Mouse (Mus musculus) liver, embryonic 14.5 days (tissue): Measurements from ENCODE around the gene Rasgrf1. TPM values are rescaled to one million over a fixed set of nuclear protein-coding genes. Genes with fewer than 3 reads are reported as not detected.
A peak's percentile ranks its signal among the peaks of the same experiment; 100 is the strongest.

Source experiments
- ATAC-seq: fragments of 200-750 bp; cut with Nextera tagmentation; 2 replicates; pipeline ENCODE4 v1.8.0; 2017; ENCODE audit warnings: moderate number of reproducible peaks, mild to moderate bottlenecking, moderate library complexity; ENCODE audit not compliant: insufficient read depth
- DNase-seq, 3 experiments: peaks; one replicate each; pipeline ENCODE4 v3.0.0-alpha.2; 2012 to 2013; ENCODE audit warnings: low read depth in 3 of 3, low spot score in 3 of 3
- H3K27ac ChIP-seq: fragments of 300-500 bp; sonication (generic); 2 replicates; pipeline ENCODE4 v1.5.1; 2014; ENCODE audit warnings: moderate library complexity, mild to moderate bottlenecking, control low read depth, inconsistent platforms
- H3K27me3 ChIP-seq: fragments of 300-500 bp; sonication (generic); 2 replicates; pipeline ENCODE4 v1.6.1; 2014; ENCODE audit warnings: mild to moderate bottlenecking, low read length, moderate library complexity; ENCODE audit not compliant: control insufficient read depth, insufficient read depth
- H3K36me3 ChIP-seq: fragments of 300-500 bp; sonication (generic); replicated peaks from 2 replicates; pipeline ENCODE4 v1.6.1; 2014; ENCODE audit warnings: low read depth; ENCODE audit not compliant: control insufficient read depth, insufficient read depth
- H3K4me1 ChIP-seq, 2 experiments: fragments of 200-500 bp in 1 of 2; fragments of 300-500 bp in 1 of 2; sonication (generic) in 1 of 2; replicated peaks; 2 replicates each; pipeline ENCODE4 v1.6.1; 2012 to 2014; ENCODE audit warnings: antibody characterized with exemption in 1 of 2, inconsistent platforms in 1 of 2, low read length in 1 of 2; ENCODE audit not compliant: control insufficient read depth in 2 of 2, insufficient read depth in 2 of 2
- H3K4me2 ChIP-seq: fragments of 300-500 bp; sonication (generic); 2 replicates; pipeline ENCODE4 v1.6.1; 2014; ENCODE audit warnings: low read depth, mild to moderate bottlenecking, control low read depth, moderate library complexity
- H3K4me3 ChIP-seq, 2 experiments: fragments of 200-500 bp in 1 of 2; fragments of 300-500 bp in 1 of 2; sonication (generic) in 1 of 2; 2 replicates each; pipeline ENCODE4 v1.5.1; 2012 to 2014; ENCODE audit warnings: low read depth in 2 of 2, low read length in 2 of 2, mild to moderate bottlenecking in 2 of 2, control low read depth in 1 of 2, inconsistent platforms in 1 of 2, moderate library complexity in 1 of 2; ENCODE audit not compliant: insufficient read depth in 1 of 2
- H3K9ac ChIP-seq: fragments of 300-500 bp; sonication (generic); replicated peaks from 2 replicates; pipeline ENCODE4 v1.6.1; 2014; ENCODE audit warnings: mild to moderate bottlenecking, control low read depth, moderate library complexity
- H3K9me3 ChIP-seq: fragments of 300-500 bp; sonication (generic); 2 replicates; pipeline ENCODE4 v1.6.1; 2016; ENCODE audit warnings: low read length, mixed read lengths; ENCODE audit not compliant: control insufficient read depth
- CTCF ChIP-seq: IDR thresholded peaks from 2 replicates; pipeline ENCODE4 v1.5.1; 2016; ENCODE audit warnings: antibody characterized with exemption, low read depth, control low read depth
- EP300 ChIP-seq: IDR thresholded peaks from 2 replicates; pipeline ENCODE4 v1.6.1; 2016; ENCODE audit warnings: antibody characterized with exemption, low read depth
- WGBS: fragments of 180-500 bp; shearing (Covaris S2); extraction: QIAGEN DNeasy Blood & Tissue Kit; methylation state at CpG from one replicate; pipeline ENCODE4 v1.1.7; 2014; ENCODE audit not compliant: insufficient replicate concordance; 5-methylcytosine and 5-hydroxymethylcytosine counted together
- polyA plus RNA-seq, 2 experiments: library from polyadenylated mRNA; depleted of rRNA in 1 of 2; stranded (reverse) in 1 of 2; unstranded in 1 of 2; fragments of >200 nt; fragmentation: Nextera tagmentation in 1 of 2; extraction: Ambion mirVana in 1 of 2; gene quantifications; 2 replicates each; pipeline versions ENCODE4 v1.2.1 to v1.2.3; 2012 to 2014

Rasgrf1 gene
- polyA plus RNA-seq, 2 experiments: 0.01 TPM; not detected in 1

- no peak for ATAC-seq
- Histone ChIP-seq H3K9me3 (no peaks in the 10 kb centered on the region), H3K4me1 (no peaks in the 10 kb centered on the region), H3K4me2 (peak within 1 kb of the TSS; percentile 47), H3K36me3 (no peaks in the 10 kb centered on the region), H3K27me3 (no peaks in the 10 kb centered on the region), H3K9ac (peak within 1 kb of the TSS; percentile 27), H3K27ac (no peak within 1 kb of the TSS), H3K4me3 (peak within 1 kb of the TSS; percentile 49 to 52)
- no peak for TF ChIP-seq CTCF
- no peak for TF ChIP-seq EP300
- 50% methylated on average over 2 of the region's 2 CpGs for WGBS
- no peak for DNase-seq
Observed at GRCm38 (mm10) chr9:90053852-90054251, 144.1 kb downstream of the Rasgrf1 start, which contains the start of gene Ctsh. Ctsh (plus strand) TSS chr9:90054152.

DNA sequence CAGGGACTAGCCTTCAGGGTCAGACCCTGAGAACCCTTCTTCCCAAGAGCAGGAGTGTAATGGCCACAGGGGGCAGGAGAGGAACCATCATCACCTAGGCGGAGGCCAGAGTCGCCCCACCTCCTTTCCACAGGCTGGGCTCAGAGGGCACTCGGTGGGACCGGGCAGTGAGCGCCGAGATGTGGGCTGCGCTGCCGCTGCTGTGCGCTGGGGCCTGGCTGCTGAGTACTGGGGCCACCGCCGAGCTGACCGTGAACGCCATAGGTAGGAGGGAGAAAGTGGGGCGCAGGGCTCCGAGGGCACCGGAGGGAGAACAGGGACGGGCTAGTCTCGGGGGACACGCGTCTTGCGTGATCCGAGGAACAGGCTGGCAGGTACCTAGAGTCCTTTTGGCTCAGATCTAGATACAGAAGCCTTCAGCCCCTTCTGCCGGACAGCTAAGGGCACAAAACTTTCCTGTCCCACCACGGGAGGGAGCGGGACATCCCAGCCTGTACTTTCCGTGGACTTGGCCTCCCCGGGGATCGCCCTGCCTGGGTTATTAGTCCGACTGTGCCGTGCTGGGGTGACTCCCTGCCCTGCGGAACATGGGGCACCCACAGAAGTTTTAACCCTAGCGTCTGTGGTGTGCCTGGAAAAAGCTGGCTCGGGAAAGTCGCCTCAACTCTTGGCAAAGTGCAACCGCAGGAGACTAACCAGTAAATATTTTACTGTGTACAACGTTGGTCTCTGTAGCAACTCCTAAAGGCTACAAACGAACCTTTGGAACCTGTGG, 144.8 kb downstream of the Rasgrf1 start:
- WGBS: 2% methylated on average over 37 of the region's 37 CpGs
- H3K27me3 ChIP-seq: no peaks in the 10 kb centered on the region
- ATAC-seq: peak; percentile 78
- H3K36me3 ChIP-seq: no peaks in the 10 kb centered on the region
- H3K4me3 ChIP-seq: peak overlapping the region; percentile 49 to 52
- H3K4me2 ChIP-seq: peak overlapping the region; percentile 47
- DNase-seq: no peak
- peak; percentile 60 for TF ChIP-seq CTCF
- TF ChIP-seq EP300: no peak
- H3K9ac ChIP-seq: peak overlapping the region; percentile 27
- H3K4me1 ChIP-seq: no peaks in the 10 kb centered on the region
- H3K27ac ChIP-seq: no peak overlapping the region
- no peaks in the 10 kb centered on the region for H3K9me3 ChIP-seq

DNA sequence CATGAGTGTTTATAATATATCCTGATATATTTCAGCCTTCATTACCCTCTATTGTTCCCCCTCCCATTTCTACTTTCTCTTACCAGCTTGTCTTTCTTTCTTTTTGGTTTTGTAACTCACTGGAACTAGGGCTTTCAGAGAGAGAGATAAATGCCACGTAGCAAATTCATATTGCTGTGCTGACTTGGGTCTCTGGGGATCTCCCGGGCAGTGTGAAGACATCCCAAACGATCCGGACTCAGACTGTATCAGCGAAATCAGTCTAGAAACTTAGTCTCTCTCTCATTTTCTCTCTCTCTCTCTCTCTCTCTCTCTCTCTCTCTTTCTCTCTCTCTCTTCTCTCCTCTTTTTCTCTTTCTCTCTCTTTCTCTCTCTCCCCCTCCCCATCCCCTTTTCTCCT, 145.7 kb downstream of the Rasgrf1 start:
- Histone ChIP-seq H3K36me3 (no peaks in the 10 kb centered on the region), H3K9me3 (no peaks in the 10 kb centered on the region), H3K4me2 (no peak overlapping the region), H3K9ac (no peak overlapping the region), H3K4me1 (no peaks in the 10 kb centered on the region), H3K27ac (no peak overlapping the region), H3K27me3 (no peaks in the 10 kb centered on the region), H3K4me3 (peak overlapping the region in 1 of 2 experiments; percentile 49; a peak in 2 of 4 replicates)
- 38% methylated on average over 5 of the region's 5 CpGs for WGBS
- no peak for DNase-seq
- TF ChIP-seq EP300 (no peak), CTCF (no peak)
- no peak for ATAC-seq

- no peak for ATAC-seq
- TF ChIP-seq CTCF (no peak), EP300 (no peak)
Observed at GRCm38 (mm10) chr9:90055911-90056310, 146.2 kb downstream of the Rasgrf1 start.

GRCm38 (mm10) chr9:90056716-90057115, 147.0 kb downstream of the Rasgrf1 start:
- no peaks in the 10 kb centered on the region for H3K27me3 ChIP-seq
- no peaks in the 10 kb centered on the region for H3K4me1 ChIP-seq
- no peak for DNase-seq
- H3K9ac ChIP-seq: no peak overlapping the region
- H3K36me3 ChIP-seq: no peaks in the 10 kb centered on the region
- no peak overlapping the region for H3K27ac ChIP-seq
- 41% methylated on average over 2 of the region's 2 CpGs for WGBS
- no peak for ATAC-seq
- no peaks in the 10 kb centered on the region for H3K9me3 ChIP-seq
- TF ChIP-seq CTCF: no peak
- no peak for TF ChIP-seq EP300
- no peak overlapping the region for H3K4me3 ChIP-seq
- H3K4me2 ChIP-seq: no peak overlapping the region

More at GRCm38 (mm10) chr9:90055911-90056310, 146.2 kb downstream of the Rasgrf1 start:
- DNase-seq: no peak
- WGBS: 54% methylated on average over 3 of the region's 3 CpGs
- Histone ChIP-seq H3K9ac (no peak overlapping the region), H3K9me3 (no peaks in the 10 kb centered on the region), H3K27ac (no peak overlapping the region), H3K27me3 (no peaks in the 10 kb centered on the region), H3K4me1 (no peaks in the 10 kb centered on the region), H3K36me3 (no peaks in the 10 kb centered on the region), H3K4me2 (no peak overlapping the region), H3K4me3 (no peak overlapping the region)
